Mouse (Mus musculus): Measurements from ENCODE around the gene Rabgef1. TPM values are rescaled to one million over a fixed set of nuclear protein-coding genes. Genes with fewer than 3 reads are reported as not detected.

Rabgef1 gene
- polyA plus RNA-seq (2014; fragmentation: Illumina TruSeq; extraction: RNeasy Lipid Tissue Mini Kit (QIAGEN cat#74804); ENCODE audit: insufficient read depth, low read depth, low replicate concordance): 27.9 TPM

DNA sequence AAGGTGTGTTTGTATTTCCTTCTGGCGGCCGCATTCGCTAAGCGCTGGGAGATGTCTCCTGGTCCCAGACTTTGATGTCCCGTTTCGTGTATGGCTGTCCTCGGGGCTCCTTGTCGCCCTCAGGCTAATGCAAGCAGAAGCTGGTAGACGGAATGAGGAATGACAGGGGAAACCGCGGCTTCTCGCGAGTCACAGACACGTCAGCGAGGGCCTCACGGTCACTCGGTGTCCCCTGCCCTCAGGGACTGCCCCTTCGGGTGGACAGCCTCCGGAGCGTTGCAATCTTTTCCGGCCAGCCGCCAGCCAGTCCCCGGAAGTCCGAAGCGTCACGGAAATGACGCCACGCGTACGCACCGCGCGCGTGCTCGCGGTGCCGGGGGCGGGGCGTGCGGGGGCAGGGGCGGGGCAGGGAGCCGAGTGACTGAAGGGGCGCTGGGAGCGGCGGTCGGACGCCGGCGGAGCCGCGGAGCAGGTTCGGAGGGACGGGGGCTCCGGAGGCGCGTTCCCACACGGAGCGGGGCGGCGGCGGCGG, at the start of gene Rabgef1:
Gene Rabgef1, plus strand, starts transcription at position 376 of the 532 bp plus-strand sequence.

GRCm38 (mm10) chr5:130144334-130145312, 27.0 kb upstream of the Rabgef1 start, which contains the start of gene Kctd7:
Gene Kctd7 (plus strand): TSS chr5:130144861.

GRCm38 (mm10) chr5:130216781-130217180, 45.2 kb downstream of the Rabgef1 start, which contains the start of gene Tmem248:
Gene Tmem248 (plus strand): TSS chr5:130217081.

GRCm38 (mm10) chr5:130255017-130255720, 83.6 kb downstream of the Rabgef1 start, which contains the start of the genes Sbds and Tyw1:
Gene Sbds (minus strand): TSS chr5:130255530.
Gene Tyw1 (plus strand): TSS chr5:130255619.

Other genes with a start within 250 kb of the Rabgef1 start
- 12.8 TPM for gene Vkorc1l1, start 229.8 kb upstream of the Rabgef1 start, polyA plus RNA-seq (2014; fragmentation: Illumina TruSeq; extraction: RNeasy Lipid Tissue Mini Kit (QIAGEN cat#74804); ENCODE audit: insufficient read depth, low read depth, low replicate concordance)
- gene Gusb, start 168.7 kb upstream of the Rabgef1 start, polyA plus RNA-seq (2014; fragmentation: Illumina TruSeq; extraction: RNeasy Lipid Tissue Mini Kit (QIAGEN cat#74804); ENCODE audit: insufficient read depth, low read depth, low replicate concordance): 32.9 TPM
- 23.1 TPM for gene Asl, start 142.6 kb upstream of the Rabgef1 start, polyA plus RNA-seq (2014; fragmentation: Illumina TruSeq; extraction: RNeasy Lipid Tissue Mini Kit (QIAGEN cat#74804); ENCODE audit: insufficient read depth, low read depth, low replicate concordance)
- 22.0 TPM for gene Crcp, start 142.5 kb upstream of the Rabgef1 start, polyA plus RNA-seq (2014; fragmentation: Illumina TruSeq; extraction: RNeasy Lipid Tissue Mini Kit (QIAGEN cat#74804); ENCODE audit: insufficient read depth, low read depth, low replicate concordance)
- 32.2 TPM for gene Tpst1, start 98.5 kb upstream of the Rabgef1 start, polyA plus RNA-seq (2014; fragmentation: Illumina TruSeq; extraction: RNeasy Lipid Tissue Mini Kit (QIAGEN cat#74804); ENCODE audit: insufficient read depth, low read depth, low replicate concordance)
- gene Kctd7, start 26.9 kb upstream of the Rabgef1 start, polyA plus RNA-seq (2014; fragmentation: Illumina TruSeq; extraction: RNeasy Lipid Tissue Mini Kit (QIAGEN cat#74804); ENCODE audit: insufficient read depth, low read depth, low replicate concordance): 3.9 TPM
- 30.1 TPM for gene Tmem248, start 45.3 kb downstream of the Rabgef1 start, polyA plus RNA-seq (2014; fragmentation: Illumina TruSeq; extraction: RNeasy Lipid Tissue Mini Kit (QIAGEN cat#74804); ENCODE audit: insufficient read depth, low read depth, low replicate concordance)
- gene Sbds, start 83.7 kb downstream of the Rabgef1 start, polyA plus RNA-seq (2014; fragmentation: Illumina TruSeq; extraction: RNeasy Lipid Tissue Mini Kit (QIAGEN cat#74804); ENCODE audit: insufficient read depth, low read depth, low replicate concordance): 112 TPM
- 7.1 TPM for gene Tyw1, start 83.8 kb downstream of the Rabgef1 start, polyA plus RNA-seq (2014; fragmentation: Illumina TruSeq; extraction: RNeasy Lipid Tissue Mini Kit (QIAGEN cat#74804); ENCODE audit: insufficient read depth, low read depth, low replicate concordance)
- gene Caln1, start 197.7 kb downstream of the Rabgef1 start, polyA plus RNA-seq (2014; fragmentation: Illumina TruSeq; extraction: RNeasy Lipid Tissue Mini Kit (QIAGEN cat#74804); ENCODE audit: insufficient read depth, low read depth, low replicate concordance): not detected
- gene A330070K13Rik, start 212.8 kb downstream of the Rabgef1 start, polyA plus RNA-seq (2014; fragmentation: Illumina TruSeq; extraction: RNeasy Lipid Tissue Mini Kit (QIAGEN cat#74804); ENCODE audit: insufficient read depth, low read depth, low replicate concordance): not detected

Measured in lung, adult 10 weeks (tissue).